Mouse (Mus musculus) forebrain, embryonic 14.5 days (tissue): ENCODE results near the gene Lca5l. TPM values are rescaled to one million over a fixed set of nuclear protein-coding genes. Genes with fewer than 3 reads are reported as not detected.

Experiments
- ATAC-seq: fragments of 200-750 bp; cut with Nextera tagmentation; 2 replicates; pipeline ENCODE4 v1.8.0; 2017; ENCODE audit warnings: mild to moderate bottlenecking, moderate library complexity
- DNase-seq: peaks from one replicate; pipeline ENCODE4 v3.0.0-alpha.2; 2015; ENCODE audit warnings: low spot score
- H3K27ac ChIP-seq: fragments of 300-500 bp; sonication (generic); 2 replicates; pipeline ENCODE4 v1.5.1; 2014; ENCODE audit warnings: low read depth, mild to moderate bottlenecking, control low read depth, low read length, moderate library complexity
- H3K27me3 ChIP-seq: fragments of 300-500 bp; sonication (generic); replicated peaks from 2 replicates; pipeline ENCODE4 v1.6.1; 2014; ENCODE audit warnings: low read length, control low read depth, mixed read lengths; ENCODE audit not compliant: control insufficient read depth, insufficient read depth
- H3K36me3 ChIP-seq: fragments of 300-500 bp; sonication (generic); 2 replicates; pipeline ENCODE4 v1.6.1; 2014; ENCODE audit warnings: low read length, control low read depth; ENCODE audit not compliant: control insufficient read depth, insufficient read depth
- H3K4me1 ChIP-seq: fragments of 300-500 bp; sonication (generic); 2 replicates; pipeline ENCODE4 v1.6.1; 2014; ENCODE audit warnings: antibody characterized with exemption, low read length, control low read depth; ENCODE audit not compliant: control insufficient read depth, insufficient read depth
- H3K4me2 ChIP-seq: fragments of 300-500 bp; sonication (generic); 2 replicates; pipeline ENCODE4 v1.6.1; 2014; ENCODE audit warnings: mild to moderate bottlenecking, control low read depth, low read length
- H3K4me3 ChIP-seq: fragments of 300-500 bp; sonication (generic); 2 replicates; pipeline ENCODE4 v1.5.1; 2014; ENCODE audit warnings: low read depth, low read length, control low read depth
- H3K9ac ChIP-seq: fragments of 300-500 bp; sonication (generic); 2 replicates; pipeline ENCODE4 v1.6.1; 2014; ENCODE audit warnings: mild to moderate bottlenecking, low read length, control low read depth, moderate library complexity
- H3K9me3 ChIP-seq: fragments of 300-500 bp; sonication (generic); replicated peaks from 2 replicates; pipeline ENCODE4 v1.6.1; 2016; ENCODE audit warnings: low read length, control low read depth, mixed read lengths; ENCODE audit not compliant: control insufficient read depth
- WGBS: fragments of 180-500 bp; shearing (Covaris S2); extraction: QIAGEN DNeasy Blood & Tissue Kit; methylation state at CpG from one replicate; pipeline ENCODE4 v1.1.7; 2014; 5-methylcytosine and 5-hydroxymethylcytosine counted together
- polyA plus RNA-seq: library from polyadenylated mRNA; unstranded; fragments of >200 nt; fragmentation: Nextera tagmentation; extraction: Ambion mirVana; gene quantifications from 2 replicates; pipeline ENCODE4 v1.2.1, GENCODE M21; 2014

Gene Lca5l
- polyA plus RNA-seq, 1 experiment from 2014 or later, result 1.1 TPM

GRCm38 (mm10) chr16:96114729-96115128, 77.3 kb downstream of the Lca5l start:
- ATAC-seq (no peak), DNase-seq (no peak)
- no peaks in the 10 kb centered on the region for H3K27me3 ChIP-seq
- peaks cover 14% of the 10 kb centered on the region; the same call in 1 of the 2 replicates for H3K36me3 ChIP-seq
- no peak overlapping the region for H3K27ac ChIP-seq
- no peak overlapping the region for H3K9ac ChIP-seq
- no peaks in the 10 kb centered on the region for H3K4me1 ChIP-seq
- no peak overlapping the region for H3K4me3 ChIP-seq
- WGBS, result 46% methylated on average over 4 of the region's 4 CpGs
- H3K4me2 ChIP-seq, result no peak overlapping the region
- no peaks in the 10 kb centered on the region for H3K9me3 ChIP-seq

GRCm38 (mm10) chr16:96112769-96113168, 79.3 kb downstream of the Lca5l start:
- WGBS, result 42% methylated on average over 2 of the region's 2 CpGs
- H3K4me2 ChIP-seq, result no peak overlapping the region
- H3K36me3 ChIP-seq, result no peaks in the 10 kb centered on the region
- ATAC-seq (no peak), DNase-seq (no peak)
- H3K9me3 ChIP-seq, result no peaks in the 10 kb centered on the region
- no peak overlapping the region for H3K4me3 ChIP-seq
- no peak overlapping the region for H3K9ac ChIP-seq
- no peak overlapping the region for H3K27ac ChIP-seq
- H3K27me3 ChIP-seq, result no peaks in the 10 kb centered on the region
- H3K4me1 ChIP-seq, result no peaks in the 10 kb centered on the region

- no peak overlapping the region for H3K9ac ChIP-seq
- WGBS, result 86% methylated on average over 5 of the region's 5 CpGs
- H3K27me3 ChIP-seq, result no peaks in the 10 kb centered on the region
- no peak overlapping the region for H3K27ac ChIP-seq
- no peak overlapping the region for H3K4me2 ChIP-seq
- no peak overlapping the region for H3K4me3 ChIP-seq
- no peak for ATAC-seq
- H3K36me3 ChIP-seq, result no peaks in the 10 kb centered on the region
- no peaks in the 10 kb centered on the region for H3K4me1 ChIP-seq
- DNase-seq, result no peak
- no peaks in the 10 kb centered on the region for H3K9me3 ChIP-seq
Observed at GRCm38 (mm10) chr16:96110655-96111345, 81.3 kb downstream of the Lca5l start.

- no peak overlapping the region for H3K27ac ChIP-seq
- H3K27me3 ChIP-seq, result no peaks in the 10 kb centered on the region
- H3K36me3 ChIP-seq, result no peaks in the 10 kb centered on the region
- no peaks in the 10 kb centered on the region for H3K4me1 ChIP-seq
- WGBS, result 75% methylated on average over 4 of the region's 4 CpGs
- no peak overlapping the region for H3K9ac ChIP-seq
- no peaks in the 10 kb centered on the region for H3K9me3 ChIP-seq
- ATAC-seq (no peak), DNase-seq (no peak)
- no peak overlapping the region for H3K4me2 ChIP-seq
- no peak overlapping the region for H3K4me3 ChIP-seq
Observed at GRCm38 (mm10) chr16:96109673-96110072, 82.4 kb downstream of the Lca5l start.

Other genes with a start within 250 kb of the Lca5l start
- 63.0 and 64.2 TPM in 2 replicates for gene Psmg1, start 201.3 kb downstream of the Lca5l start, polyA plus RNA-seq
- 270 and 272 TPM in 2 replicates for gene Brwd1, start 109.7 kb downstream of the Lca5l start, polyA plus RNA-seq
- 520 and 536 TPM in 2 replicates for gene Hmgn1, start 64.5 kb downstream of the Lca5l start, polyA plus RNA-seq
- gene Wrb, start 46.9 kb downstream of the Lca5l start, polyA plus RNA-seq, result 188 and 204 TPM in 2 replicates
- 0.60 and 1.4 TPM in 2 replicates for gene Sh3bgr, start 8.2 kb upstream of the Lca5l start, polyA plus RNA-seq
- gene B3galt5, start 43.5 kb upstream of the Lca5l start, polyA plus RNA-seq, result 1.3 and 1.6 TPM in 2 replicates